ENCODE assay signal across 20 mouse cellular contexts in the genomic region with DNA sequence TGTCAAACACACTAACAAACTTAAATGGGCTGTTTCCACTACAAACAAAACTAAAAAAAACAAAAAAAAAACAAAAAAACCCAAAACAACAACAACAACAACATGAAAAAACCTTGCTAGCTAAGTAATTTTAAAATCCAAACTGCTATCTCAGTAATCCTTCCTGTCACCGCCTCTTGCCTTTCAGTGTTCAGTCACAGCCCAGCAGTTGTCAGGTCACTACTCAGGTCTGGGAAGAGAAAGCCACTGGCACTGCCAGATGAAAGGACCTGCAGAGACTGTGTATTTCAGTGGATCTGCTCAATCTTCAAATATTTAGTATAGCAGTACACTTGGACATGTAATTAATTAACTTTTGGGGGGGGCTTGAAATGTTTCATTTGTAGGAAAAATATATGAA.
"Had no signal": no experiment of that assay in that cellular context is flagged by ENCODE, and none has a peak within 500 bp of the region (broad histone marks: within the 10 kb centered on the region; RNA-seq: fewer than 3 reads in every experiment).

No protein-coding gene starts in this region.

- H3K9me3 ChIP-seq: kidney, embryonic 15.5 days; liver, embryonic 13.5 days; midbrain, embryonic 15.5 days; neural tube, embryonic 15.5 days had no signal

- H3K4me3 ChIP-seq: kidney, embryonic 15.5 days; left cerebral cortex, adult 2 months; liver, embryonic 13.5 days; midbrain, embryonic 15.5 days; myocyte; neural tube, embryonic 15.5 days had no signal

- ATAC-seq: midbrain, embryonic 15.5 days had no signal

- H3K9ac ChIP-seq: kidney, embryonic 15.5 days; liver, embryonic 13.5 days; midbrain, embryonic 15.5 days; neural tube, embryonic 15.5 days had no signal

- DNase-seq: kidney, adult 8-10 months; kidney, postnatal 10 days; kidney, postnatal 36 days; layer of hippocampus, postnatal 36 days; liver, embryonic 13.5 days; lung, adult 2 months; lung, postnatal 14 days; lung, postnatal 4 days; right cerebral cortex, adult 18-20 months; right cerebral cortex, postnatal 14 days; right cerebral cortex, postnatal 4 days; thymus, adult 2 months; thymus, postnatal 14 days; thymus, postnatal 4 days had no signal

- H3K36me3 ChIP-seq: kidney, embryonic 15.5 days; liver, embryonic 13.5 days; midbrain, embryonic 15.5 days; neural tube, embryonic 15.5 days had no signal

- H3K27me3 ChIP-seq: kidney, embryonic 15.5 days; liver, embryonic 13.5 days; midbrain, embryonic 15.5 days; neural tube, embryonic 15.5 days had no signal

- H3K4me2 ChIP-seq: kidney, embryonic 15.5 days; liver, embryonic 13.5 days; midbrain, embryonic 15.5 days; neural tube, embryonic 15.5 days had no signal

- H3K27ac ChIP-seq: kidney, embryonic 15.5 days; left cerebral cortex, adult 2 months; liver, embryonic 13.5 days; midbrain, embryonic 15.5 days; neural tube, embryonic 15.5 days; stomach, postnatal 0 days had no signal

- H3K4me1 ChIP-seq: kidney, embryonic 15.5 days had no signal
